ENCODE assay signal across 32 mouse cellular contexts in the genomic region with DNA sequence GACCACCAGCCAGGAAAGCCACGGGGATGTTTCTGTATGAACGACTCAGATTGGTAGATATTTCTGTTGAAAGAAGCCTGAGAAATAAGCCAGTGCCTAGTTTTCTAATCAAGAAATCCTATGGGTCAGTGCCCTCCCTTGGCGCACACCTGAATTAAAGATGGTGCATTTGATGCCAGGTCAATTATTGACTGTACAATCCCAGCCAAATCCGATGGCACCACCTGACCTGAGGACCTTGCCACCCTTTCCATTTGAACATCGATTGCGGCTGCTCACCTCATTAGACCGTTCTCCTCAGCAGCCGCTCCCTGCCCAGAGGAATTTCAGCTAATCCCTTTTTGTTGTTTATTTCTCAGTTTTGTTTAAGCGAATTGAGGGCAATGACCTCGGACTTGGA.
"Had no signal": no experiment of that assay in that cellular context is flagged by ENCODE, and none has a peak within 500 bp of the region (broad histone marks: within the 10 kb centered on the region; RNA-seq: fewer than 3 reads in every experiment).

No protein-coding gene starts in this region.

- H3K4me1 ChIP-seq: limb, embryonic 12.5 days; limb, embryonic 13.5 days; limb, embryonic 15.5 days; liver, embryonic 13.5 days; liver, embryonic 15.5 days; lung, embryonic 15.5 days; megakaryocyte, embryonic 14.5 days; midbrain, embryonic 12.5 days; neural tube, embryonic 12.5 days had no signal

- ATAC-seq: liver, postnatal 0 days; lung, postnatal 0 days; midbrain, embryonic 13.5 days; midbrain, embryonic 15.5 days; midbrain, embryonic 16.5 days had no signal

- H3K36me3 ChIP-seq: limb, embryonic 10.5 days; limb, embryonic 12.5 days; limb, embryonic 13.5 days; limb, embryonic 15.5 days; liver, embryonic 13.5 days; liver, embryonic 15.5 days; lung, embryonic 15.5 days; midbrain, embryonic 10.5 days; midbrain, embryonic 12.5 days; midbrain, embryonic 13.5 days; midbrain, embryonic 15.5 days; neural tube, embryonic 12.5 days had no signal

- H3K27me3 ChIP-seq: limb, embryonic 15.5 days; liver, embryonic 13.5 days; liver, embryonic 15.5 days; lung, embryonic 15.5 days; megakaryocyte, embryonic 14.5 days; midbrain, embryonic 12.5 days; midbrain, embryonic 13.5 days; midbrain, embryonic 15.5 days; neural tube, embryonic 12.5 days had no signal

- H3K4me3 ChIP-seq: left cerebral cortex, adult 2 months; limb, embryonic 10.5 days; limb, embryonic 12.5 days; limb, embryonic 13.5 days; limb, embryonic 15.5 days; liver, embryonic 13.5 days; liver, embryonic 15.5 days; lung, embryonic 15.5 days; megakaryocyte, embryonic 14.5 days; midbrain, embryonic 10.5 days; midbrain, embryonic 12.5 days; midbrain, embryonic 13.5 days; midbrain, embryonic 15.5 days; myocyte; neural tube, embryonic 12.5 days had no signal

- H3K4me2 ChIP-seq: limb, embryonic 12.5 days; limb, embryonic 13.5 days; limb, embryonic 15.5 days; liver, embryonic 11.5 days; liver, embryonic 13.5 days; liver, embryonic 15.5 days; lung, embryonic 14.5 days; lung, embryonic 15.5 days; midbrain, embryonic 11.5 days; midbrain, embryonic 12.5 days; midbrain, embryonic 13.5 days; midbrain, embryonic 15.5 days; neural tube, embryonic 12.5 days had no signal

- DNase-seq: left cerebral cortex, postnatal 4 days; liver; liver, embryonic 13.5 days; liver, postnatal 0 days; lung, adult 18-20 months; lung, adult 2 months; lung, embryonic 14.5 days; lung, postnatal 10 days; lung, postnatal 14 days; lung, postnatal 36 days; lung, postnatal 4 days; midbrain, embryonic 14.5 days had no signal

- H3K9ac ChIP-seq: limb, embryonic 12.5 days; limb, embryonic 13.5 days; limb, embryonic 15.5 days; liver, embryonic 13.5 days; liver, embryonic 14.5 days; liver, embryonic 15.5 days; liver, postnatal 0 days; lung, embryonic 14.5 days; lung, embryonic 15.5 days; midbrain, embryonic 12.5 days; midbrain, embryonic 13.5 days; midbrain, embryonic 15.5 days; neural tube, embryonic 12.5 days had no signal

- H3K9me3 ChIP-seq: limb, embryonic 10.5 days; limb, embryonic 12.5 days; limb, embryonic 13.5 days; limb, embryonic 15.5 days; liver, embryonic 13.5 days; liver, embryonic 15.5 days; lung, embryonic 15.5 days; midbrain, embryonic 10.5 days; midbrain, embryonic 12.5 days; midbrain, embryonic 13.5 days; midbrain, embryonic 15.5 days; neural tube, embryonic 12.5 days had no signal

- H3K27ac ChIP-seq: left cerebral cortex, adult 2 months; limb, embryonic 10.5 days; limb, embryonic 12.5 days; limb, embryonic 13.5 days; limb, embryonic 15.5 days; liver, embryonic 13.5 days; liver, embryonic 14.5 days; liver, embryonic 15.5 days; lung, embryonic 15.5 days; macrophage; midbrain, embryonic 10.5 days; midbrain, embryonic 12.5 days; midbrain, embryonic 13.5 days; midbrain, embryonic 15.5 days; neural tube, embryonic 12.5 days had no signal
